Mouse (Mus musculus) small intestine, adult 2 months (tissue): Measurements from ENCODE around the gene Sorbs2. TPM values are rescaled to one million over a fixed set of nuclear protein-coding genes. Genes with fewer than 3 reads are reported as not detected.

Source experiments
- H3K27ac ChIP-seq: fragments of 200-500 bp; 2 replicates; pipeline ENCODE4 v1.5.1; 2012; ENCODE audit warnings: low read depth, low read length, control low read depth, inconsistent platforms; ENCODE audit not compliant: insufficient read depth
- H3K27me3 ChIP-seq: fragments of 200-500 bp; 2 replicates; pipeline ENCODE4 v1.6.1; 2012; ENCODE audit warnings: mild to moderate bottlenecking, moderate library complexity, low read length, inconsistent platforms; ENCODE audit not compliant: control insufficient read depth, insufficient read depth
- H3K36me3 ChIP-seq: fragments of 200-500 bp; 2 replicates; pipeline ENCODE4 v1.6.1; 2012; ENCODE audit warnings: mild to moderate bottlenecking, low read length, control low read depth, inconsistent platforms; ENCODE audit not compliant: control insufficient read depth, insufficient read depth
- H3K4me1 ChIP-seq: fragments of 200-500 bp; 2 replicates; pipeline ENCODE4 v1.6.1; 2012; ENCODE audit warnings: low read length, inconsistent platforms, mixed read lengths; ENCODE audit not compliant: control insufficient read depth, insufficient read depth, insufficient read length
- H3K4me3 ChIP-seq: fragments of 200-500 bp; 2 replicates; pipeline ENCODE4 v1.5.1; 2012; ENCODE audit warnings: low read depth, mild to moderate bottlenecking, control low read depth, inconsistent platforms, low read length, moderate library complexity
- CTCF ChIP-seq: fragments of 200-500 bp; IDR thresholded peaks from 2 replicates; pipeline ENCODE4 v1.5.1; 2012; ENCODE audit warnings: low read depth, mild to moderate bottlenecking, control low read depth, inconsistent platforms, low read length, moderate library complexity, mixed read lengths; ENCODE audit not compliant: insufficient replicate concordance, insufficient read length; ENCODE audit errors: extremely low read depth
- POLR2A ChIP-seq: fragments of 200-500 bp; IDR thresholded peaks from 2 replicates; pipeline ENCODE4 v1.6.1; 2012; ENCODE audit warnings: low read depth, mild to moderate bottlenecking, control low read depth, inconsistent platforms, low read length, moderate library complexity
- WGBS: fragments of 180-500 bp; shearing (Covaris S2); methylation state at CpG from one replicate; pipeline ENCODE4 v1.1.7; 2018; 5-methylcytosine and 5-hydroxymethylcytosine counted together
- polyA plus RNA-seq: library from polyadenylated mRNA; depleted of rRNA; stranded (reverse); fragments of >200 nt; gene quantifications from 2 replicates; pipeline ENCODE4 v1.2.3, GENCODE M21; 2012

Gene Sorbs2
- polyA plus RNA-seq, 1 experiment: 5.7 TPM

- no peaks in the 10 kb centered on the region for H3K4me1 ChIP-seq
- H3K27ac ChIP-seq: no peak overlapping the region
- no peak for TF ChIP-seq POLR2A
- TF ChIP-seq CTCF: no peak
- H3K4me3 ChIP-seq: no peak overlapping the region
- H3K36me3 ChIP-seq: no peaks in the 10 kb centered on the region
- H3K27me3 ChIP-seq: no peaks in the 10 kb centered on the region
- WGBS: 60% methylated on average over 8 of the region's 8 CpGs
These were observed 333 bp upstream of the Sorbs2 start for GRCm38 (mm10) chr8:45507277-45507633.

GRCm38 (mm10) chr8:45508521-45509104 lies 1.0 kb downstream of the Sorbs2 start:
- no peaks in the 10 kb centered on the region for H3K4me1 ChIP-seq
- 87% methylated on average over 7 of the region's 7 CpGs for WGBS
- H3K27ac ChIP-seq: no peak overlapping the region
- H3K27me3 ChIP-seq: no peaks in the 10 kb centered on the region
- TF ChIP-seq POLR2A (no peak), CTCF (no peak)
- H3K4me3 ChIP-seq: no peak overlapping the region
- no peaks in the 10 kb centered on the region for H3K36me3 ChIP-seq

DNA sequence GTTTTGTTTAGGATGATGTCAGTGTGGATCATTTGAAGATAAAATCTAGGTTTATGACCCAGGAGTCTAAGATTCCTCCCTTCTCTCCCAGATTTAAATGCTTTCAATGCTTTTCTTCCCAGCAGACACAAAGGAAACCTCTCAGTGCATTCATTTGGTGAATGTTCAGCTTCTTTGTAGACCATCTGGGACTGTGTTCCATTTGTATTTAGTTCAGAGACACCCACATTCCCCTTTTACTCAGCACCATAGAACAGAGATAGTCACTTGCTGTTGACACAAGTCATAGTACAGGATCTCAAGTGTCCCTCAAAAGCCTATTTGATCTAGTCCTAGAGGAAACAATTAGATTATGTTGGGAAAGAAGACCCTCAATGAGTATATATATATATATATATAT lies 4.8 kb downstream of the Sorbs2 start:
- H3K4me1 ChIP-seq: no peaks in the 10 kb centered on the region
- no peak overlapping the region for H3K4me3 ChIP-seq
- H3K27ac ChIP-seq: no peak overlapping the region
- no peaks in the 10 kb centered on the region for H3K27me3 ChIP-seq
- TF ChIP-seq POLR2A (no peak), CTCF (no peak)
- no peaks in the 10 kb centered on the region for H3K36me3 ChIP-seq

DNA sequence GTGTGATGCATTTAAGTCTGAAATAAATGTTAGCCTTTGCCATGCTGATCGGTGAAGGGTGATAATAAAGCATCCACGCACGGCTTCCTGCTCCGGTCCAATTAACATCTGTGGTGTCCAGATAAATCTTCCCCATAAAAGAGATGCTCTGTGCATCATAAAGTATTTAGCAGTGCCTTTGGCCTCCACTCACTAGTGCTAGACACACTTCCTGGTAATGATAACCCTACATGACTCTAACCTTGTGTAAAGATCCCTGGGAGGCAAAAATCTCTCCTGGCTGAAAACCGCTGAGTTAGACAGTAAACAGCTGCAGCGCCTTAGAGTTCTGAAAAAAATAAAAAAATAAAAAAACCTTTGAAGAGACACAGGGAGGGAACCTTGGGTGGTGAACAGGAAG lies 14.0 kb downstream of the Sorbs2 start:
- 48% methylated on average over 6 of the region's 6 CpGs for WGBS
- Histone ChIP-seq H3K27me3 (no peaks in the 10 kb centered on the region), H3K4me3 (no peak overlapping the region), H3K4me1 (no peaks in the 10 kb centered on the region), H3K36me3 (no peaks in the 10 kb centered on the region), H3K27ac (no peak overlapping the region)
- TF ChIP-seq CTCF (no peak), POLR2A (no peak)

- no peak overlapping the region for H3K4me3 ChIP-seq
- no peaks in the 10 kb centered on the region for H3K27me3 ChIP-seq
- 73% methylated on average over 2 of the region's 2 CpGs for WGBS
- H3K4me1 ChIP-seq: no peaks in the 10 kb centered on the region
- no peaks in the 10 kb centered on the region for H3K36me3 ChIP-seq
- TF ChIP-seq CTCF: no peak
- TF ChIP-seq POLR2A: no peak
- H3K27ac ChIP-seq: no peak overlapping the region
These were observed 20.1 kb downstream of the Sorbs2 start for GRCm38 (mm10) chr8:45527708-45528107.

GRCm38 (mm10) chr8:45528890-45529289 lies 21.3 kb downstream of the Sorbs2 start:
- Histone ChIP-seq H3K4me1 (no peaks in the 10 kb centered on the region), H3K4me3 (no peak overlapping the region), H3K36me3 (no peaks in the 10 kb centered on the region), H3K27ac (no peak overlapping the region), H3K27me3 (no peaks in the 10 kb centered on the region)
- TF ChIP-seq CTCF (no peak), POLR2A (no peak)
- WGBS: 74% methylated on average over 2 of the region's 2 CpGs

DNA sequence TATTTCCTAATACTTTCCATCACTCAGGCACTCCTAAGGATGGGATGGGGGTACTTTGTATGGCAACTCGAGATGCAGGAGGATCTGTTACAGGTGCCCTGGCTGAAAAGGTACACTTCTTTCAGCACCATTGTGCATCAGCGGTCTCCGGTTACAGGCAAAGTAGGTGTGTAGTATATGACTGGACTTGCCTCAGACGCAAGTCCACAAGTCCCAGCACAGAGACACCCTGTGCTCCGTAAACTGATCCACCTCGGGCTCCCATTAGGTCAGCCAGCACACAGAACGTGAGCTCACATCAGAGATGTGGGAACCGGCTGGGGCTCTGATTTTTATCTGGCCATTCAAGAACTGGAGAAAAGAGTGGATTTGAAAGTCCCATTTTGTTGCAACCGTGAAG lies 29.0 kb downstream of the Sorbs2 start:
- Histone ChIP-seq H3K4me3 (no peak overlapping the region), H3K27ac (no peak overlapping the region), H3K27me3 (no peaks in the 10 kb centered on the region), H3K4me1 (no peaks in the 10 kb centered on the region), H3K36me3 (no peaks in the 10 kb centered on the region)
- no peak for TF ChIP-seq POLR2A
- no peak for TF ChIP-seq CTCF
- WGBS: 86% methylated on average over 9 of the region's 9 CpGs
